Mouse (Mus musculus): Measurements from ENCODE around the gene Schip1.
A peak's percentile ranks its signal among the peaks of the same experiment; 100 is the strongest.

Gene Schip1

DNA sequence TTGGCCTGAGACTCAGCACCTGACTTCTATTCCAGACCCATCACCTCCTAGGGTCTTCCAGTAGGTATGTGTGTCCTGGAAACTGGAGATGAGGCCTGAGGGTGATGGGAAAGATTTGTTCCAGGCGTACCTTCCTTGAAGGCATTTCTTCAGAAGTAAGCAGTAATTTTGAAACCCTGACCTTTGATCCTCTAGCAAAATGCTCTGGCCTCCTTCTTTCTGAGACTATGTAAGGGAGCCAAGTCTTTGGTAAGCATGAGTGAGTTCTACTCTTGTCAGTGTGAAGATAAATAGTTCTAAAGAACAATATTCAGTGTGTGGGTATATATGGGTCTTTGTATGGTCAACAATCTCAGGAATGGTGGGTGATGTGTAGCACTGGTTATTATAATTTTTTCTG is 65.8 kb downstream of the Schip1 start:
- no peak for DNase-seq

DNA sequence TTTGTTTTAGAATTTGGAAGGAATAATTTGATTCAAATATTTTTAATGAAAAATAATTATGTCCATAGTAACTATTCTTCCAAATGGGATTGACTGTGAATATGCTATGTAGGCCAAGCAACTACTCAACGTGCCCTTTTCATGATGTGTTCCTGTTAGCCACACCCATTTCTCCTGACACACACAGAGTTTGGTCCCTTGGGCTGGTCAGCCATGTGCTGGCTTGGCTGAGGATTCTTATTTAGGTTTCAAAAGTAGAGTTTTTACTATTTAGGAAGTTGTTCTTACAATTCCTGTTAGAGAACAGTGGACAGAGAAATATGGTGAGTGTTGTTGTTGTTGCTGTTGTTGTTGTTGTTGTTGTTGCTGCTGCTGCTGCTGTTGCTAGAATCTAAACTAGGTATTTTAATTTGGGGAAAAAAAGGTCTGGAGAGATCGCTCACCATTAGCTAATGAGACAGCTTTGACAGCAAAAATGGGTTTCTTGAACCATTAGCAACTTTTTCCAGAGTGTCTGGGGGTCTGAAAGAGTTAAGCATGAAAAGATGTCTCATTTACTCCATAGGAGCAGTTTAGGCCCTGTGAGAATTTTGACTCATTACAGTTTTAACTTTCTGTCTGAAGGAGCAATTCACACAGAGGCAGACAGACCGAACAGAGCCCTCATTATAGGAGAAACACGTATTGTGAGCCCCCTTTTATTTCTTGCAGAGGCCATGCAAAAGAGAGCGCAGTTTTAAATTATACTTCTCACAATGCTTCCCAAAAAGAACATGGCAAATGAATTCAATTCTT is 74.4 kb downstream of the Schip1 start:
- DNase-seq, result no peak

DNA sequence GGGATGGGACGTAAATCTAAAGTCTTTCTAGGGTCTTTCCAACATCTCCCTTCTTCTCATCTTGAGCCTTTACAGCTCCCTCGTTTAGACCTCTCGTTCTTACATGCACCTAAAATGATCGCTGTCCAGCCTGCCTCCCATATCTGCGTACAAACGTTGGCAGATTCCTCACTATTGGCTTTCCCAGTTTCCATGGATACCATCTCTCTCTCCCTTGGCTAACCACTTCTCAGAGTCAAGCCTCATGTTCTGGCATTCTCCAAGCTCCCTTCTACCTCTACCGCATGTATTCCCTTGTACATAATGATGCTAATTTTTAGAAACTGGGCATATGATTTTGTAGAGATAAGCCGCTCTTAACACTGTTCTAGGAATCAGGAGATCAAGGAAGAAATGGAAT is 86.1 kb downstream of the Schip1 start:
- DNase-seq, result no peak

DNA sequence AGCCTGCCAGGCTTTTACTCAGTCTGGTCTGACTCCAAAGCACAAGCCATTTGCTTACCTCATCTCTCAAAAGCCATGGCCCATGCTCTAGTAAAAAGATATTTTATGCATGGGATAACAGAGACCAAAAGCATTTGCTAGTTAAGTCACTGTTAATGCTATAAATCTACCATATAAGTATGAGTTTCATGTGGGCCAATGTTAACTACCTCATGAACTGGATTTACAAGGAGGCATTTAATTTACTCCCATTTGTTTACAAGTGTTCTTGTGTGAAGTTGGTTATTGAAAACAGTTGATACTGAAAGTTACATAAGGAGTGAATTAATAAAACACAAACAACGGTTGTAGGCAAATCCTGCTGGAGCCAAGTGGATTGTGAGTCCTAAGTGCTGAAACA is 95.6 kb downstream of the Schip1 start:
- no peak for DNase-seq

DNA sequence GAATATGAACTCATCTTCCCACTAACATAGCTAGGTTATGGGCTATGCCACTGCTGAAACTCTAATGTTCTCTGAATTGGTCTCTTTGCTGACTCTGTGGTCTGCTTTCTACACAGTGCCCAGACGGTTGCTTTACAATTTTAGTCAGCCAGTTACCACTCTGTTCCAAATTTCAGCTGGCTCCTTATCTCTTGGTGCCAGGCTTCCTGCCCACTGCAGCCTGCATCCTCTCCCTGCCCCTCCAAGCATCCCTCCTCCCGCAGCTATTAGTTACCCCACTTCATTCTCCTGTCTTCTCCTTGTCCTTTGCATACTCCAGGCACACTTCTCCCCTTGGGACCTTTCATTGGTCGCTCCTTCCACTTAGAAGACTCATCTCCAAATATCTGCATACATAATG is 96.2 kb downstream of the Schip1 start:
- DNase-seq, result no peak

DNA sequence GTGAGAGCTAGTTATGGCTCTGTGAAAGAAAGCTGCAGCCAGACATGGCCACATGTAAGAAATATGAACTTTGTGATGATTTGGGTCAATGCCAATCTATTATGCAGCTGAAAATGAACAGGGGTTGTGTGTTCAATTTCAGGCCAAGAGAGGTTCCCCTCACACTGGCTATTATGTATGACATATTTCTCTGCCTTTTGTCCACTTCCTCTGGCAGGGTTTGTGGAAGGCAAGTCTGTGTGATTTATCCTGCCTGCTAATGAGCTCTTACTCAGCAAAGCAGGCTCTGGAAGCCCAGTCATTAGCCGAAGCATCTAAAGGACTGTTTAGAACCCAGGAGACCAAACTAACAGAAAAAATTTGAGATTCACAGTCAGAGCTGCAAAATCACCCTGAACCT is 113.6 kb downstream of the Schip1 start:
- DNase-seq, result no peak

DNA sequence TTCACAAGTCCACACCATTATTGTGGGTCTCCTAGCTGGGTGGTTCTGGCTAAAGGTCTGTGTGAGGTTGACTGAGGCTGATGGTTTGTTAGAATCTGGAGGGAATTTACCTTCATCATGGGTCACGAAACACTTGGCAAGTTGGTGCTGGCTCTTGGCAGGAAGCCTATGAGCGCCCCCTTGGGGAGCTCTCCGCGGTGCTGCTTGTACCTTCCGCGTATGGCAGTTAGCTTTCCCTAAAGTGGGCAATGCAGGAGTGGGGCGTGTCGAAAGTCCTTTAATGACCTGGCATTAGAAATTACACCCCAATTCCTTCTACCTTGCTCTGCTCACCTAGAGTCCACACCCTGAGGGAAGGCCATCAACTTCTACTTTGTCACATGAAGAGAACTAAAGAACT is 122.9 kb downstream of the Schip1 start:
- peak in 1 of 2 experiments; percentile 18 for DNase-seq

DNA sequence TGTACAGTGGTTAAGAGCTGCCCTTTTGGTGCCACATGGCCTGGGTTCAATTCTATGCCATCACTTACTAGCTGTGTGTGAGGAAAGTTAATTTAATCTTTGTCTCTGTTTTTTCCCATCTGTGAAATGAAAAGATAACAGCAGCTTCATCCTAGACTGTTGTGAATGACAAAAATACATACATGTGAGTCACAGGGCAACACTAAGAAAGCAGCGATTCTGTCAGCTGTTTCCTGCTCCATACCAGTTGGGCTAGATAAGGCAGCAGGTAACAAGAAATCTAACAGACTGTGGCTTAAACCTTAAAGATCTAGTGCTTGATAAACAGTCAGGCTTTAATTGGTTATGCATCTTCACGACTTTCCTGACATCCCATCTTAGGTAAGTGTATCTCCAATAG is 124.5 kb downstream of the Schip1 start:
- DNase-seq, result no peak

DNA sequence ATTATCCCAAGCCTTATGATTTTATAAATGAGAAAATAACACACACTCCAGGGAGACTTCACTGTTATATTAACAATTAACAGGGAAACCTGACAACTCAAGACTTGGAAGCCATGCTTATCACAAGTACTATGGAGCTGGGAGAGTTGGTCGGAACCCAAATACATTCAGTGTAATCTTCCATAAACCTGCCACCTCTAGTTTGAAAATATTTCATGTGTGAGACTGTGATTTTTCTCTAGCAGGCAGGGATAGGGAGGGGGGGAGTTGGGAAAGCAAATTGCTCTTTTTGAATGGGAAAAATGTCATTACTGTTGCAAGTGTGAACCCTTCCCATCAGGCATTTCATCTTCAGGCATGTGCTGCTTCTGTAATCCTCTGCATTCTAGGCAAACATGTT is 132.3 kb downstream of the Schip1 start:
- no peak for DNase-seq

DNA sequence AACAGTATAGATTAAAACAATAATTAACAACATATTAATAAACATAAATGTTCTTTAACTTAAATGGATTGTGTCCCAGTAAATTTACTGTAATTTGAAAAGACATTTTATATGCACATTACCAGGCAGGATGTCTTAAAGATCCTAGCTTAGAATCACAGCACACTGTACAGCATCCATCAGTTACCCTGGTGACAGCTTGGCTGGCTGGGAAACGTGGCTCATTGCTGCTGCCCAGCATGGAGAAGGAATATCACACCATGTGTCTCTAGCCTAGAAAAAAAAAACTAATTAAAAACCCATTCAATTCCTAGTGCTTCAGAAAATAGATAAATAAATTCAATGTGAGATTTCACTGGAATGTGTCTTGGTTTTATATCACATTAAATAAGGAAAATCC is 136.6 kb downstream of the Schip1 start:
- peak; percentile 54 to 55 for DNase-seq

DNA sequence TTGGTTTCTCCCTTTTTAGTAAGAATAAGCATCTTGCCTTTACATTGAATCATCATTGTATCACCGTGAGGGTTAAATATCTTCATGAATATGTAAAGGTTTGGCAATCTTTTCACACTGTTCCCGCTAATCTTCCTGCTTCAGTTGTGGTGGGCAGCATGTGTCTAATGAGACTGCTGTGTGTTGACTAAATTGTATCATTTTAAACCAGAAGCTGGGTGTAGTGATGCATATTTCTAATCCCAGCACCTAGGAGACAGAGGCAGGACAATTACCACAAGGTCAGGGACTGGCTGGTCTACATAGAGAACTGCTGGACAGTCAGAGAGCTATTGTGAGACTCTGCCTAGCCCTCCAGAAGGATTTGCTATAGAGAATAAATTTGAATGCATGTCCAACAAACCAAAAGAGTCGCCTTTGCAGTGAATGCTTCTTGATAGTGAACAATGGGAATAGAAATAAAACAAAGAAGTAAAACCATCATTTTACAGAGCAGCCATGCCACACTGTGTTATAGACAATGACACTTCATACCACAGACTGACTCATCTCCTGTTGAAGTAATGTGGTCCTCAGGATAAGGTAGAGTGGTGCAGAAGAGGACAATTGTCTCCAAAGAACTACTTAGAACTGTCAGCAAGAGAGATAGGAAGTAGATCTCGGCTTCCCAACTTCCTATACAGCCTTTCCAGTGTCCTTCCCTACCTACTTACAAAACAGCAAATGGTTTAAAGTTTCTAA is 137.7 kb downstream of the Schip1 start:
- DNase-seq, result no peak

DNA sequence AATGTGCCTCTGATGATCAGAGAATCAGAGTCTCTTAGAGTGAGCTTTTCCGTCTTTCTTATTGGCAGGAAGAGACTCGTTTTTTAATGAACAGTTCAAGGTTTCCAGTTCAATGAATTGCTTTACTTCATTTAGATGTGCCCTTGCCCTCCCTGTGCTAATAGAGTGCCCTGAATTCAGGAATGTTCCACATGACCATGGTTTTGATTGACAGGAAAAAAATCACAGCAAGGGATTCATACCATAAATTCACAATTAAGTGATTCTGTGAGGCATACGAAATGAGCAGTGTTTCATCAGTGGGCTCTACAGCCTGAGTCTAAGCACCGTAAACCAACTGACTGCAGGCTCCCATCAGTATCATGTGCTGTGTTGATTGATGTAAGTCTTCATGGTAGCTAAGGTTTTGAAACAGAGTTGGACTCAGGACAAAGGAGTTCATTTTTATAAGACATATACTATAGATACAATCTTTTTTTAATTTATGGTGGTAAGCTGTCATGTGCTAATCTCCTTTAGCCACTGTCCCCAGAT is 139.4 kb downstream of the Schip1 start:
- no peak for DNase-seq

DNA sequence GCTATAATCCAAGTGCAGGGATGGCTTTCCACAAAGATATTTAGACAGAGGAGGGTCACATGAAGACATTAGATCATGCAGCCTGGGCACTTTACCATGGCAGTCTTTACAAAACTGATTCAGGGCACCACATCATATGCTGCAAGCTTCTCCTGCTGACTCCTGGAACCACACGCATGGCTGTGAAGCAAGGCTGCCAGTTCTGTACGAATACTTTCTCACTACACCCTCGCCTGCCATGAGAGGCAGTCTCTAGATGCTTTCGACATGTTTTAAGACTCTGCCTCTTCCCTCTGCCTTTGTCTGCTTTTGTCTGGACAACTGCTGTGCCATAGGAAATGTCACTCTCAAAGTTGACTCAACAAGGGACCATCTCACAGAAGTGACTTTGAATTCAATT is 145.8 kb downstream of the Schip1 start:
- peak in 1 of 2 experiments; percentile 7 for DNase-seq

DNA sequence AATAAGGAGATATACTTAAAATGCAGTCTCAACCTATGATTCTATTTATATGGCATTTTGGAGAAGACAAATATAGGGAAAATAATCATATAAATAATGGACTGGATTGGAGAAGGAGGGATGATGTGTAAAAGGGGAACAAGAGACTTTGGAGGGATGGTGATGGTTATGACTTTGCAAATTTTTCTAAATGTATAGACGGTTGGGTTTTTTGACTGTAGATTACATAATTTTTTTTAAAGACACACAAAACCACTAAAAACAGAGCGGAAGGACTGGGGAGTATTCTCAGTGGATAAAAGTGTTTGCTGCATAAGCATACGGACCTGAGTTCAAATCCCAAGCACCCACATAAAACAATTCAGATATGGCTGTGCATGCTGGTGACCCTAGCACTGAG is 156.8 kb downstream of the Schip1 start:
- DNase-seq, result no peak

DNA sequence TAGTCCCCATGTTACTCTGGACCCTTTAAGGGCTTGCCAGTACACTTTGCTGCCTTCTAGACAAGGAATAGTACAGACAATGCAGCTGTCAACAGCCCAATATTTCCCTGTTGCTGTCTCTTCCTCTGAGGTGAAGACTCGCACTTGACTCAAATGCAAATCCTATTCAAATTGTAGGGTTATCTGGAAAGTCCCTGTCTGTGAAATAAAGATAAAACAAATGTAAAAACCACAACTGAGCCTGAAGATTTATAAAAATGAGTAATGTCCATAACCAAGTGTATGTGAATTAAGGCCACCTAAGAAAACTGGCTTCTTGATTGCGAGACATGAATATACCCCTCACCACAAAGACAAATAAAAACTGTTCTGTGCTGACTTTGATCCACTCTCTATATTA is 175.3 kb downstream of the Schip1 start:
- no peak for DNase-seq

DNA sequence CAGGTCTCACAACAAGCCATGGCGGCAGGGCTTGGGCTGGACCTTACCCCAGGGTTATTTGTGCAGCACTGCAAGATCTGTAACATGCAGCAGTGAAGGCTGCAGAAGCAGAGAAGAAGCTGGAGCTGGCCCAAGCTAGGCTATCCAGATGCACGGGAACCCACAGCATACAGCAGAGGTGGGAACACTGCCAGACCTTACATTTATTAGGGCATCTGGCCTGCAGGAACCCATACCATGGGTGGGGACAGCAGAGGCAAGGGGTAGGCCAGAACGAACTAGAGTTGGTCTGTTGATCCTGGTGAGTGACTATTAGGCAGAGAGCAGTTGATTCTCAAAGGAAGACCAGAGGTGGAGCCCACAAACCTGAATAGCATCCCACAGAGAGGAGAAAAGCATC is 178.6 kb downstream of the Schip1 start:
- no peak for DNase-seq

DNA sequence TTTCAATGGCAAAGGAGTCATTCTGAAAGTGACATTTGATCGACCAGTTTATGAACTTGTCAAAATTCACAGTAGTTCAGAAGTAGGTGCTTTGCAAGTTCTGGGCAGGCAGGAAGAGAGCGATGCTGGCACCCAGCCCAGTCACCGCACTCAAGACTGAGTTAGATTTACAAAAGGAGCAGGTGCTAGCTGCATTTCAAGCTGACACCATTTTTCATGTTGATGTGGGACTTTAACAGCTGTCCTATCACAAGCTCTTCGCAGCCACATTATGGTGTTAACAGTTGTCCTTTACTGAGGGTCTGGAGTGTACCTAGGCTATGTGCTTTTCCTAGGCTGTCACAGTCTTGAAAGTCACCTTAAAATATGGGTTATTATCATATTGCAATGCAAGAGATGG is 181.6 kb downstream of the Schip1 start:
- DNase-seq, result peak; percentile 16 to 25

DNA sequence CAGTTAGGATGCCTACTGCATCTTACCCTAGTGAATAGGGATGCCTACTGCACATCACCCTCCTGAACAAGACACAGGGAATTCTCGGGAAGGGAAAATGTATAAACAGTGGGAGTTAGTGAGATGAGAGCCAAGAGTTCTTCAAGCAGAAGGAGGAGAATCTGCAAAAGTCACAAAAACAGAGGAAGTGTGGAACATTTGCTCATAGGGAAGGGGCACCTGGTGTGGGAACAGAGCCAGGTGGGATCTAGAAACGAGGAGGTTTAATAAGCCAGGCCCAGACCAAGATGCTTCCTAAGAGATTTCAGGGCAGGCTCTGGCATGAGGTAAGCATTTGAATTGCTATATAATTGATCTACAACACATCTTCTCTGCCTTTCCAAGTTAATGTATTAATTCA is 186.0 kb downstream of the Schip1 start:
- DNase-seq, result peak; percentile 28 to 46

DNA sequence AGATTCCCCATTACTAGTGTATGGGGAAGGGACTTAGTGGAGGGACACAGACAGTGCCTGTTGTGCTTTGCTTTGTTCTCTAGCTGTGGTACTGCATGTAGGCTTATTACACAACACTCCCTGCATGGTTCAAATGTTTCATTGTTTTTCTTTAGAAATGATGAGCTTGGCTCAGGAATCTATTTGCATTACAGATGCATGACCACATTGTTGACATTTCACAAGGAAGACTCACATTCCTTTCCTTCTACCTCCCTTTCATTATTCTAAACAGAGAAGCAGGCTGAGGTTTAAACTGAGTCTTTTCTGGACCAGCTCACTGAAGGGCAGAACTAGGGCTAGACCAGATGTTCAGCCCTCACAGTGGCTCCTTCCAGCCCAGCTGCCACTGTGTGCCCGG is 187.7 kb downstream of the Schip1 start:
- DNase-seq, result no peak

DNA sequence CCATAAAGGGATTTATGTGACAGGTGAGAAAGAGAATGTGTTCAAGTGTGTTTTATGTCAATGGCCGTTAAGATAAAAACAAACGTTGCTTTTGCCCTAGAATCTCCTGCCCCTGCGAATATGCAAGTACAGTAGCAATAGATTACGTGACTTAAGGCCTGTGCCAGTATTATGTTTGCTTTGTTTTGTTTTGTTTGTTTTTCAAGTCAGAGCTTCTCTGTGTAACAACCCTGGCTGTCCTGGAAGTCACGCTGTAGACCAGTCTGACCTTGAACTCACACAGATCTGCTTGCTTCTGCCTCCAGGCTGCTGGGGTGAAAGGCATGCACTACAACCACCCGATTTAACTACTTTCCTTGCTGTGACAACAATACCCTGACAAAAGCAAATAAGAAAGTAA is 197.7 kb downstream of the Schip1 start:
- no peak for DNase-seq

DNA sequence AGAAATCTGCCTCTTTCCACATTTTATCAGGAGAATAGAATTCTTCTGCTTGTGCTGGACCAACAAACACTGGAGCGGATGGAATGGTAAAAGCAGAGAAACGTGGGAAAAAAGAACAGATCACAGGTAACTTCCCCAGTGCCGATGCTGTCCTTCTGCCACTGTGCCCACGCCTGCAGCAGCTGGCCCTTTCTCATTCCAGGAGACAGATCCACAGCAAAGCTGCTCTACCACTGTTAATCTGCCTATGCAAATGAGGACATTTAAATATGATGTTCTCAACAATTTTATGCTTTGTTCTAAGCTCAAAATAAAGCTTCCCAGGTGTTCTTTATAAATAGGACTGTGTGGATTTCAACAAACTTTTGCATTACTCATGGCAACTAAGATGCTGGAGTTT is 203.3 kb downstream of the Schip1 start:
- DNase-seq, result no peak

DNA sequence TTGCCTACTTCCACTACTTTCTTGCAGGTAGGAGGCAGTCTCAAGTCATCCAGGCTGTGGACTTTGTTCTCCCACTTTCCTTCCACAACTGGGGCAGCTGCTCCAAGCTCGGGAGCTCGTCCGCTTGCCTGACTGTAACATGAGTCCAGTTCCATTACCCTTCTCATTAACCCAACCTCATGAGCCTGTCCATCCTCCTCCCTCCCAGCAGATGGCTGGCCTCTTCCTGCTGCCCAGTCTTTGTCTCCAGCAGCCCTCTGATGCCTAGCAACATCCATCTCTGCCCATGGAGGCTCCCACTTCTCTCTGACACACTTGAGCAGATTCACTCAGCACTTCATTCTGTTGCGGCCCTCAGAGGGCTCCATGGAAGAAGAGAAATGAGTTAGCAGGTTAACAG is 204.6 kb downstream of the Schip1 start:
- DNase-seq, result no peak

DNA sequence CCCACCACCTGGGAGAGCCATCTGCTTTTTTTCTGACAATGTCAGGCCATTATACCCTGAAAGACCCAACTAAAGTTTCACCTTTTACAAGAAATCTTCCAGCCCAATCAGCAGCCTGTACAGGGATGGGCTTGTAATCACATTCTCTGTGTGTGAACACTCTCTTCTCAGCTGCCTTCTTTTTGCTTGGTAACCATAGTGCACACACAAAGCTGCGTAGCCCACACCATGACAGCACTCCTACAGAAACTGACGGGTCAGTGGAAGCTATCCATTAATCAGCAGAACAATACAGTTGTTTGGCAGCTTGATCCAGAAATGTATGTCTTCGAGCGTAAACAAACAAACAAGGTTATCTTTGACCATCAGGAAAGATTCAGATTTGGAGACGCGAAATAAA is 205.6 kb downstream of the Schip1 start:
- DNase-seq, result no peak

DNA sequence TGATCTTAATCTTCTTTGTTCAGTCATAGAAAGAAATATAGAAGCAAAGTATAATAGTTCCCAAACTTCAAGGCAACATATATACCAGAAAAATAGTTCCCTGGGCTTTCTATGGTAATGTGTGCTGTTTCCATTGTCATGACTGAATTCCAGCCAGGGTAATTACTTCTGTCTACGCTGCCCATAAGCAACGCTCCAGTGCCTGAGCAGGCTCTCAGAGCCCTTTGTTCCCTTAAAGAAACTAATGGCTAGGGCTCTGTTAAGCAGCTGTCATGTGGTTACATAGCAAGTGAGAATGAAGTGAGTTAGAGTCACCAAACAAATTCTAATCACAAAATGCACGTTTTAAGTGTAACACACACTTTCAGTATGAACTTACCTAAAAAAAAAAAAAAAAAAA is 206.9 kb downstream of the Schip1 start:
- no peak for DNase-seq

Data from cerebellum, postnatal 14 days (tissue).